Mouse (Mus musculus) urinary bladder, adult 2 months (tissue): ENCODE results near the gene 9930022D16Rik. TPM values are rescaled to one million over a fixed set of nuclear protein-coding genes. Genes with fewer than 3 reads are reported as not detected.

ENCODE experiments used
- DNase-seq: peaks from one replicate; pipeline ENCODE4 v3.0.0; 2022; ENCODE audit warnings: low spot score
- polyA plus RNA-seq: library from polyadenylated mRNA; depleted of rRNA; stranded (reverse); fragments of >200 nt; gene quantifications from 2 replicates; pipeline ENCODE4 v1.2.3, GENCODE M21; 2012; rRNA removed

The 9930022D16Rik gene
- polyA plus RNA-seq: not detected in 2 replicates

DNA sequence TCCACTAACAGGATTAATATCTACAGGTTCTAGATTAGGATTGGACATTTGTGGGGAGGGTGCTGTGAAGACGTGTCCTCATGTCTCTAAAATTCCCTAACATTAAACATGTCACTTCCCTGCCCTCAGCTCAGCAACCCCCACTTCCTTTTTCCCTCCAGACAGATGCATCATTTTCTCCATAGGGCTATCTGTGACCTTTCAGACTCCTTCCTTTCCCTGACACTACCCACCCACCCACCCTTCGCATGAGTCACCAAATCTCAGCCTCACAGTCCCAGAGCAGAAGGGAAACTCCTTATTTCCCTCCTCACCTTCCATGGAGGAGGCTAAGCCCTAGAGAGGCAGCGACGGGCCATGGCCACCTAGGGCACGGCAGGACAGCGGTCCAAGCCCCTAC, at the start of gene 9930022D16Rik:
Gene 9930022D16Rik, plus strand, starts transcription at position 301 of the 400 bp plus-strand sequence.
- DNase-seq: no peak

DNA sequence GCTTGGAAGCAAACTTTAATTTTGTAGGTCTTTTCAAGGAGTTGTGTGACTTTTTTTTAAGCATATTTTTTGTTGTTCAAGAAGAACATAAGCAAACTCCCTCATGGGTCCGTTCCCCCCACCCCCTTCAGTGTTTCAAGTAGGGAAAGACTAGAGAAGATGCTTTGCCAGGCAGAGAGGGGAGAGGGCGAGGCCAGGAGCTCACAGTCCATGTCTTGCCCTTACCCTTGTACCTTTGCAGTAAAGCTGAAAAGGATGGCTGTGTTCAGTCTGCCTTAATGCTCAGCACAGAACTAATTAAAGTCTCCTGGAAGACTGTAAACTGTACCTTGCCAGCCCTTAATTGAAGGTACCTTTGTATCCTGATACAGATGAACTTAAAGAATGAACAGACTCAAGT, 49.4 kb upstream of the 9930022D16Rik start:
- DNase-seq: no peak

DNA sequence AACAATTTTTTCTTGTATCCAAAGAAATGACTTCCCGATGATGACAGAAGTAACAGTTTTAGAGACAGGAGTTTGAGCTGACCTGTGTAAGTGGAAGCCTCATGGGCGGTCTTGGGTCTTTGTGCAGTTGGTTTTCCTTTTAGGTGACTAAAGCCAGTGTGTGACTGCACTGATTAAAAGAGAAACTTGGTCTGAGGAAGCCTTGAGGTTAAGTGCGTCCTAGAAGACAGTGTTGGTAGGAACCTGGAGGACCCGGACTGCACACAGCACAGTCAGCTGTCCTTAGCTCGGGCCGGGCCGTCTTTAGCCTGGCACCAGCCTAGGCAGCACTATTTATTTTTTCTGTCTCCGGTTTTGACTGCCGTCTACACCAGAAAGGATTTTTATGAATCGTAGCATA, 48.8 kb upstream of the 9930022D16Rik start:
- no peak for DNase-seq

DNA sequence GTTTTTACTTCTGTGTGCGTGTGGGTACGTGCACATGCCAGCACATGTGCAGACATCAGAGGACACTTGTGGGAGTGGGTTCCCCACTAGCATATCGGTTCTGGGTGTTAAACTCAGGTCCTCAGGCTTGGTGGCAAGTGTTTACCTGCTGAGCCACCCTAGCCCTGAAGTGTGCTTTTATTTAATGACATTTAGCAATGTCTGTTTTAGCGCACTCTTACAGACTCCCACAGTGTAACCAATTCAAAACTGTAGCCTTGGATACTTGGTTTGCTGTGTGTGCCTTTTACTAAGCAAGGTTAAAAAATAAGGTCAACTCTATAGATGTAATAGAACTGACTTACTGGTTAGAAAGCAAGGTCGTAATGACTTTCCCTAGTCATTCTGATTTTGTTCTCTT, 47.9 kb upstream of the 9930022D16Rik start:
- DNase-seq: no peak

DNA sequence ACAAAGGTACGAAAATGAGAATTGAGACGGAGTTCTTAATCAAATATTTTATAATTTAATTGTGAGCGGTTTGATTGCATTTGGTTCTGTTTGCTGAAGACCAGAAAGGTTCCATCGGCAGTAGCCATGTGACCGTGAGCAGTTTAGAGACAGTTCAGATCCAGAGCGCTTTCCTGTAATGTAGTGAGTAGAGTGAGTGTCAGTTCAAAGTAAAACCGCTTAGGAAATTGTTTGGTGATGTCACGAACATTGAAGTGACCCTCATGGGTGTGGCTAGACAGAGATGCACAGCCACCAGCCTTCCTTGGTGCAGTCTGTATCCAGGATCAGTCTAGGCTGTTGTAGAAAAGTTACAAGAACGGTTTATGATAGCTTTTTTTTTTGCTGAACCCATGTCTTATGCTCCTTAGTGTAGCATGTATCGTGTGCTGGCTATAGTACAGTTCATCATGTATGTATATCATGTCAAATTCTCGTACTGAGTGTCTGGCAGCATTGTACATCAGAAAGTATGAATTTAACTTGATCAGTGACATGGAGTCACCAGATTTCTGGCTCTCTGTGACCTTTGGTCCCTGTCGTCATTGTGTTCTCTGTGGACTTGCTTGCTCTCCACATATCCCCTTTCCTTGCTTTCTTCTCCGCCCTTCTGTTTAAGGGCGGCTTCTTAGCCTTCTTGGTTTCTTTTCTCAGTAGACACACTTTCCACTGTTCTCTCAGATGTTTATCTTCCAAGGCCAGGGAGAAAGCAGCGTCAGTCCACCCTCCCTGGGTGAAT, 46.7 kb upstream of the 9930022D16Rik start:
- DNase-seq: no peak

DNA sequence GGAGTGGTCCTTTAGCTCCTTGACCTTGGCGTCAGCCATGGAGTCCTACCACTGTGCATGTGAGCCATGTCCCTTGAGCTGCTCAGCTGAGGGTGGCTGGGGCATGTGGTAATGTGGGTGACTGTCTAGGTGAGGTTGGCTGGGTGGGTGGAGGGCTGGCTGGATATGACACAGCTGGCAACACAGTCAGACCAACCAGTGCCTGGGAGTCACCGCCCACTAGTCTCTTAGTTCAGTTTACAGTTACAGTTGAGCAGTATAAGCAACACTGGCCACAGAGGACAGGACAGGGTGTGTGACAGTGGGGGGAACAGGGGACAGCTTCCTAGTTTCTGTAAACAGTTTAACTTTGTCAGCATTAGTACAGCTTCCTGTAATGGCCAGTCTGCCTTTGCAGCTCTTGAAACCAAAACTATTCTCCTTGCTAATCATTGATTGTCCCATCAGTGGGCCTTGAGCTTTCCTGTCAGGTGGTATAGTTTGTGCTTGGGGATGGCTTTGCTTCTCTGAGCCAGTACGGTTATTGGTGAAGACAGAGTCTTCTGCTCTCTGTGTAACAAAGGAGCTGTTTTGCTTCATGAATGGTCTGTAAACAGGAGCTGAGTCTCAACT, 44.6 kb upstream of the 9930022D16Rik start:
- DNase-seq: no peak

DNA sequence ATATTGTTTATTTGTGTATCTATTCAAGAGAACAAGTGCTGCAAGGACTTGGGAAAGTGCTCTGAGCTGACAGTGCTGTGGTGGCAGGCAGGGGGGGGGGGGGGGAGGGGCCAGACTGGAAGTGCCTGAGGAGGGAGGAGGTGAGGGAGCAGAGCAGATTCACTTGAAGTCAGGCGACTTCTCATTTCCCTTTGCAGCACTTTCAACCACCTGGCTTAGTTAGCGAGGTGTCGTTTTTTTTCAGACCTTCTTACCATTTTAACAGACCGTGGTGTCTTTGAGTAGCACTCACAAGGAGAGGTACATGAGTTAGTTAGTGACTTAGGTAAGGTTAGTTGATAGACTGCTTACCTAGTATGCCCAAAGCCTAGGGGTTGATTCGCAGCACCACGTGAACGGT, 38.3 kb upstream of the 9930022D16Rik start:
- DNase-seq: no peak

DNA sequence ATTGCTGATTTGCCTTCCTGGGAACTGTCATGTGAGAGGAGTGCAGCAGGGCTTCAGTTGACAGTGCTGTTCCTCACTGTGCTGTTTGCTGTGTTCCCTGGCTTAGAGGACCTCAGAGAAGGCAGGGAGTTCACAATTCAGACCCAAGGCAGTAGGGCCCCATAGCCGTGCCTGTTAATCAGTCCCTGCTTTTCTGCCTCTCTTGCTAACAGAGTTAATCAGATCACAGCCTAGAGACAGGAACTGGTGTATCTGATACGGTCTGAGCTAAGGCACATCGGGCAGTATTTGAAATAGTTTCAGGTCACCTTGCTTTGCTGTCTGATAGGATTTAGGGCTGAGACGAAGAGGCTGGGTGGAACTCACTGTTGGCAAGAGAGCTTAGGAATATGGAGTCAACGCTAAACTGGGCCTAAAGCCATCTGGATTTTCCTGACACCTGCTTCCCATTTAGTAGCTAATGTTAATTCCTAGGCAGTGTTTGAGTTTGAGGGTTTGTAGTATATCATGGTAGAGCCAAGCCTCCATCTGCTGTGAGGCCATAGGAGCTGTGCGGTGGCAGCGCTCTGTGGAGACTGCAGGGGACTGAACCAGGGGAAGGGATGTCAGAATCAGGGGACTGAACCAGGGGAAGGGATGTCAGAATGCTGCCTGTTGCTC, 37.1 kb upstream of the 9930022D16Rik start:
- DNase-seq: no peak

DNA sequence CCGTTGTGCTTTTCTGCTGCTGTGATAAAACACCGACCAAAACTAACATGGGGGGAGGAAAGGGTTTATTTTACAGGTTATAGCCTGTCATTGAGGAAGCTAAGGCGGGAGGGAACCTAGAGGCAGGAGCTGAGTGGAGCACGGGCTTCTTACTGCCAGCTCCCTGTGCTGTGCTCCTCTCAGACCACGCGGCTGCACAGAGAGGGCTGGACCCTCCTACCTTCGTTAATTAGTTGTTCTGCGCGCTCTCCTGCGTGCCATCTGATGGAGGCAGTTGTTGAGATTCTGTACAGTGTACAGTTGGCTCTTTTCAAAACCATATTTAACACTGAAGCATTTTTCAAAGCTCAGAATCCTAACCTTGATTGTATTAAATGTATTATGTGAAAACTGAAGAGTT, 36.2 kb upstream of the 9930022D16Rik start:
- DNase-seq: no peak

DNA sequence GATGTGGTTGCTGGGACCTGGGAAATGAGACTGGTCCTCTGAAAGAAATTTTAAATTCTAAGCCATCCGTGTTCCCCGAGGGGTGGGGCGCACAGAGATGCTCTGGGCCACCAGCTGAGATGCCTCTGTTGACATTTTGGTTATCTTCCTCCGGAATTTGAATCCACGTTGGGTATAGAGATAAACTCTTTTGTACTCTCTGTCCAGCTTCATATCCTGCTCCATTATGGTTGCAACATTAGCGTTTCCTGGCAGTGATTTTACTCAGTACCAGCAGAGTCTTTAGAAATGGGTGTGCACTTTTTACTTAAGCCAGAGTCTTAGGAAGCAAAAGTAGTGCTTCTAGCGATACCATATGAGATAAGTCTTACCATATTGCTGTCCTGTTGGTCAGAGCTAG, 35.7 kb upstream of the 9930022D16Rik start:
- DNase-seq: no peak

DNA sequence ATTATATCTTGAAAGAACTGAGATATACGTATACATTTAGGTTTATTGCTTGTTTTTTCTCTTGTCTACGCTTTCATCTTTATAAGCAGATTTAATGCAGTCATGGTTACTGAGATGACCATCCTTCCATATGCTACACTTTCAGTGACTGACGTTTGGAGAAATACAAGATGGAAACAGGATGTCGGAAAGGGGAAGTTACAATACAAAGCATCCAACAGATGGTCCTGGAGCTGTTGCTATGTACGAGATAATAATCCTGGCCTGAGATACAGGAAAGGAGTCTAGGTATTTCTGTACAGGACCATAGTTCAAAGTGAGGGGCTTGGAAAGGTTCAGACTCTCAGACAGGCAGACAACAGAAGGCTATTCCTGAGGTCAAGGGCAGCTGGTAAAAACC, 33.1 kb upstream of the 9930022D16Rik start:
- no peak for DNase-seq

DNA sequence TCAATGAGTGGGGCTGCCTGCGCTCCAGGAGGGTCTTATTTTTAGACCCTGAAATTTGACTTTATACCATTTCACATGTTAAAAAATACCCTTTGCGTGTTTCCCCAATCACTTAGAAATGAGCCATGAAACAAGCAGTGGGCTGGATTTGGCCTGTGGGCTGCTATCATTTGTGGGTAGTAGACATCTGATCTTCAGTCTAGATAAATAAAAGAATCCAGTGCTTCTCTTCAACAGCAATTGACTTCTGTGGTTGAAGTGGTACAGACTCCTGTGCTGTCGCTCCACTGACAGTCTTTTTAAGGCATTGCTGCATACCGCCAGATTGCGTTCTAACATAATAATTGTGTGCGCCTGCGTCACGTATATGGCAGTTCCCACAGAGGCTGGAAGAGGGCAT, 28.4 kb upstream of the 9930022D16Rik start:
- no peak for DNase-seq

DNA sequence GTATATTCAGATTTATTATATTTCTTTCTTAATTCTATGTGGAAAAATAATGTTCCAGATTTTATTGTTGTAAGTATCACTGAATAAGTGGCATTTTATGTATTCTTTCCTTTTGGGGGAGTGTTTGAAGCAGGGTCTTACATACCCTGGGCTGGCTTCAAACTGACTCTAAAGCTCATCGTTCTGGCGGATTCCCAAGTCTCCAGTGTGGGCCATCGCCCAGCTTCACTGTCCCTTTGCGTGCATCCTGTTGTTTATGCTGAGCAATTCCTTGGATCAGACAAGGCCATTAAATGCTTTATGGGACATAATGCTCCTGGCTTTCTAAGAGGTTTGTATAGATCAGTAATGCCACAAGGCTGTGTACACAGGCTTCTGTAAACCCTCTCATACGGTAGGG, 24.7 kb upstream of the 9930022D16Rik start:
- DNase-seq: no peak

DNA sequence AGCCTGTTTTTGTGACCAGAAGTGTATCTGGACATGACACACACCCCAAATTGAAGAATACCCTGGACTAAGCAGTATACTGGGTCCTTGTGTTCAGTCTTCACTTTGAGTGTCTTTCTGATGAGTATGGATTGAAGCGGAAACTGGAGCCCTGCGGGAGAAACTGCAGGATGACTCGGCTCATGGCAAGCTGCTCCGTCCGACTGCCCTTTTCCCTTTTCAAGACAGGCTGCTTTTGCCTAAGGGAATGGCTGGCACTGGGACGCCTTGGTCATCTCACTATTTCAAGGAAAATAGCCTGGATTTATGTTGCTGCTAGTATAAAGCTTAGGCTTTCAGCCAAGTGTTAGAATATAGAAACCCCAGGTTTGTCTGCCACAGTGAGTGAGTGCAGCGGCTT, 22.5 kb upstream of the 9930022D16Rik start:
- DNase-seq: no peak

DNA sequence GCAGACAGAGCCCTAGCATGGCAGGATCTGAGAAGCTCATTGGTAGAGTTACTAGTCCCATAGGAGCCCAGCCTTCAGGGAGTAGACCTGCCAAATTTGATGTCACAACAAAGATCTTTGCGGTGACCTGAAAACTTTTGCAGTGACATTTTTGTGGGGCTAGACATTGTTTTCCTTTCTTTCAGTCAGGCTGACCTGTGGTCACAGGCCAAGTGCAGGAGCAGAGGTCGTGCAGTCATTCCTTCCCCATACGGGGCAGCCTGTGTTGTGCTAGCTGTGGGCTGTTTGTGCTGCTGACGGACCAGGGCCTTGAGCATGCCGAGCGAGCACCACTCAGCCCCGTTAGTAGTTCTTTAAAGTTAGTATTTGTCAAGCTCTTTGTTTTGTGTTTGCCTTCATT, 22.0 kb upstream of the 9930022D16Rik start:
- no peak for DNase-seq

DNA sequence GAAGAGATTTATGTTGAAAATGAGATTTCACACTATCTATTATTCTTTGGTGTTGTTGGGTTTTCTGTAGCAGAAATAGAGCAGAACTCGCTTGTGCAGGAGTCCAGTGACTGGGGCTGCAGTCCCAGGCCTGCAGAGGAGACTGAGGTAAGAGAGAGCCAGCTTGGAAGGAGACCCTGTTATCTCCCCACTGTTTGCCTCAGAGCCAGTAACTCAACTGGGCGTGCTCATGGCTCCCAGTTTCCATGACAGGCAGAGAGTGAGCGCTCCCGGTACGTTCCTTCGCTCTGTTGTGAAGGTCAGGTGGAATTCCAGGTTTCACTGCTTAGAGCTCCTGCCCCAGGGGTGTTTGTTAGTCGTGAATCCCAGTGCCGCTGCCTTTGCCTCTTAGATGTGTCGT, 21.1 kb upstream of the 9930022D16Rik start:
- DNase-seq: no peak

DNA sequence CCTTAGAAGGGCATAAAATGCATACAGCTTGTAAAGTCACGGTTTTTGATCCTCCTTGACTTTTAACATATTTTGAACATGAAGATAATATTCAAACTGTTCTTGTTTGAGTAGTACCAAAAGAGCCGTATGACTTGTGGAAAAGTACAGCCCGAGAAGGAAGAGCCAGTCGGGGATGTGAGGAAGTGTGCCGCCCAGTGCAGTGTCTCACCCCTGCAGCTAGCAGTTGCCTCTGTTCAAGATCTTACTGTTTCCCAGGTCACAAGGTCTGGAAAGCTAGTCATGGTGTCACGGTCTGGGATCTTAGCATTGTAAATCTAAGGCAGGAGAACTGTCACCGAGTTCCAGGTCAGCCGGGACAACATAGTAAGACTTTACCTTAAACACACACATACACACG, 19.0 kb upstream of the 9930022D16Rik start:
- no peak for DNase-seq

DNA sequence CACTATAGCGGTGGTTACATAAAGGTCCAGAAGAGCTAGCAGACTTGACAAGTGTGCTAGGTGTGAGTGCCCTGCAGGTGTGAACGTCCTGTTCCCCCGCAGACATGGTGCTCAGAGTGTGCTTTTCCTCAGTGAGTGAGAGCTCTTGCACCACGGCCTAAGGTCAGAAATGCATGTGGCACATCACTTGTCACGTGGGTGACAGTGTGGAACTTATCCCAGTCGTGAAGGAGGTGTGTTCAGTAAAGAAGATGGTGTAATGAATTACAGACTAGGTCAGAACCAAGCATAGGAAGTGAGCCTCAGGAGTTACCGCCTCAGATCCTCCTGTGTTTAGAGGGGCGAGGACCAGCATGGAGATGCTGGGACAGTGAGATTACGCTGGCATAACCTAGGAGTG, 18.4 kb upstream of the 9930022D16Rik start:
- DNase-seq: no peak

DNA sequence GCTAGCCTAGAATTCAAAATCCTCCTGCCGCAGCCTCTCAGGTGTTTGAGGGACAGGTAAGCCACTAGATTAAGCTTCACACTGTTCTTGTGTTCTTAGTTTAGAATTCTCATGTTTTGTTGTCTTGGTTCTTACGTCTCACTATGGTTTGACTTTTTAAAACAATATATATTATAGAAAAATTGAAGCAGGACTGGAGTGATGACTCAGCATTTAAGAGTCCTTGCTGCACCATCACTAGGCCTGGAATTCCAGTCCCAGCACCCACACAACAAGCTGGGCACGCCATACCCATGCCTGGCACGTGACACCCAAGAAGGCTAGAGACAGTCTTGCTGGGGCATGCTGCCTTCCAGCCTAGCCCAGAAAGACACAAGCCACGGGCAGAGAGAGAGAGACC, 7.3 kb upstream of the 9930022D16Rik start:
- no peak for DNase-seq

DNA sequence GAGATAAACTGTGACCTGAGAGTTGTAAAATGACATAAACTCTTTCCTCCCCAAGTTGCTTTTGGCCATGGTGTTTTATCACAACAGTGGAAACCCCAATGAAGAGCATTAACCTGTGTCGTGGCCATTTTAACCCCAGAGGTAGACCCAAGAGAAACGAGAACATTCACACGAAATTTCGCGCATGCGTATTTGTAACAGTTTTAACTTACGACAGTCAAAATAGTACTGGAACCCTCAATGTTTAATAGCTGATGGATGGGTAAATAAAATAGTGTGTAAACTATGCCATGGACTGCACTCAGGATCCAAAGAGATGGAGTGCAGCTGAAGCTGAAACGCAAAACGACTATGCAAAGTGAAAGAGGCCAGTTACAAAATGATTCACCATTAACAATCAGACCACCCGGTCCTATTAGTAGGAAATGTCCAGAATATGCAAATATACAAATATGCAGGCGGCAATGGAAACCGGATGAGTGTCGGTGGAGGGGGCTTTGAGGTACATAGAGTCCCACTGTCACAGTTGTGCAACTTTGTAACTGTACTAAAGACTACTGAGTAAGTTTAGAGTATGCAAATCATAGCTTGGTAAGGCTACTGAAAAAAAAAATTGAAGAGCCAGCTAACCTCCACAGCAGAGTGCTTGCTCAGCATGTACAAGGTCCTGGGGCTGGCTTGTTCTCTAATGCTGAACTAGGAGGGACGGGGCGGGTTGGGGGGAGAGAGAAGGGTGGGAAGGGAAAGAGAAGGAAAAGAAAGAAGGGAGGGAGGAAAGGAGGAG, 3.3 kb upstream of the 9930022D16Rik start:
- no peak for DNase-seq

DNA sequence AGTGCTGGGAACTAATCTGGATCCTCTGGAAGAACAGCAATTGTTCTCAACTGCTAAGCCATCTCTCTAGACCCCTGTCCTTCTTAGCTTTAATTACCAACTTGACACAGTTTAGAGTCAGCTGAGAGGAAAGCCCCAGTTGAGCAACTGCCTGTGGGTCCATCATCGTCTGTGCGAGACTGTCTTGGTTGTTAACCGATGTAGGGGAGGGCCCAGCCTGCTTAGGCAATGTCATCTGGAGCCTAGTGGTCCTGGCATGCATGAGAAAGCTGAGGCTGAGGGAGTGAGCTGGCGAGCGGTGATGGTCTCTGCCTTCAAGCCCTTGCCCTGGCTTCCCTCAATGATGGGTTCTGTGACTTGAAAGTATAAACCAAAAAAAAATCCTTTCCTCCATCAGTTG, 1.1 kb downstream of the 9930022D16Rik start:
- DNase-seq: no peak

DNA sequence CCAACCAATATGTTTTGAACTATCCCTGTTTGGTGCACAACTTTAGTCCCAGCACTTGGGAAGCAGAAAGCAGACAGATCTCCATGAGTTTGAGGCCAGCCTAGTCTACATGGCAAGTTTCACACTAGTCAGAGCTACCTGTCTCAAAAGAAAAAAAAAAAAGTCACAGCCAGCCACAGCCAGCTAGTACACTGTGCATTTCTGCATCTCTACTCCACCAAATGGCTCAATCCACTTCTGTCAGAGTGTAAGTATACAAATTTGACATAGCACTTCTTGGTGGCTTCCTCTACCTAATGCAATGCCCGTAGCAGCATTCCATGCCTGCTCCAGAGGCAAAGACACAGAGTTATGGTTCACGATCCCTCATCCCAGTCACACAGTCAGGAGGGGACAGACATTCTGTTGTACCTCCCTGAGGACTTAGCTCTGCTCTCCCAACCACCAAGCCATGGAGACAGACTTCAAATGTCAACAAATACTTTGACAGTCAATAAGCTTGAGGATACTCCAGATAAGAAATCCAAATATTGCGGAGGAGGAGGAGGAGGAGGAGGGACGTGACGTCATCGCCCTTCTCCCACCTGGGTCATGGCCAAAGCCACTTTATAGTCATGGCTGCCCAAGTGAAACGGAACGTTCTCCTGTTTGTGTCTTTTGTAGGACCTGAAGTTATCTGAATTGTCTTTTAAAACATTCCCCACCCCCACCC, 3.1 kb downstream of the 9930022D16Rik start:
- no peak for DNase-seq
